Mouse (Mus musculus) erythroblast, adult 5-6 weeks (primary cell): ENCODE data around the gene Fbrs. TPM values are rescaled to one million over a fixed set of nuclear protein-coding genes. Genes with fewer than 3 reads are reported as not detected.

Source experiments
- ATAC-seq: replicated peaks from 2 replicates; pipeline ENCODE4 v1.8.0; 2016; ENCODE audit warnings: moderate number of reproducible peaks, mild to moderate bottlenecking, moderate TSS enrichment, inconsistent platforms; ENCODE audit not compliant: poor library complexity, low FRiP score, severe bottlenecking
- total RNA-seq, 2 experiments: library from RNA; stranded (forward) in 1 of 2; stranded (reverse) in 1 of 2; fragments of 150-400 nt in 1 of 2; fragments of 200-764, 138-1000 nt in 1 of 2; gene quantifications; 2 replicates each; pipeline versions ENCODE4 v1.2.3 to v1.2.4; 2015 to 2017; ENCODE audit warnings: low replicate concordance in 2 of 2

The Fbrs gene
- total RNA-seq, 2 experiments from 2014 or later: 79.1 to 157 TPM

DNA sequence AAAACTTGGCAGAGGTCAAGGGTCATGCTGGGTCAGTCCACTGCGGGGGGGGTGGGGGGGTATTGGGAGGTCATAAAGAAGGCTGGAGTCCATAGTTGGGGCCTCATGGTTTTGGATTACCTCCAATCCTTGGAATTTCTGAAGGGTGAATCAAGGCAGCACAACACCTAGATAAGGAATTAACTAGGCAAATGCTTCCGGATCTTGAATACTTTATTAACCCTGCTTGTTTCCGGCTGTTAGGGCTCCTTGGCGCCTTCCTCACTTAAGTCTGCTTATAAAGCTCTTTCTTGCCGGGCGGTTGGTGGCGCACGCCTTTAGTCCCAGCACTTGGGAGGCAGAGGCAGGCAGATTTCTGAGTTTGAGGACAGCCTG, 34.0 kb downstream of the Fbrs start:
- ATAC-seq: no peak

DNA sequence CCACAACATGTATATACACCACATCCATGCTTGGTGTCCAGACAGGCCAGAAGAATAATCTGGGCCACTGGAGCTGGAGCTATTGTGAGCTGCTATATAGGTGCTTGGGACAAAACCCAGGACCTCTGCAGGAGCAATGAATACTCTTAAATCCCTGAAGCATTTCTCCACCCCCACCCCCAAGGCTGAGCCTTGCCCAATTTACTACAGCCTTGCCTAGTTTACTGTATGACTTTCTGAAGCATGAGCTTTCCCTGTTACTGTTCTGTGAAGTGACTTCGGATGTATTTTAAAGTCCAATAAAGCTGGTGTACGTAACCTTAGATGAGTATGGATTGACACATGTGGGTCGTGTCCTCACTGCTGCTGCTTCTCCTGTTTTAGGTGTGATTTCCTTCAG, 34.8 kb downstream of the Fbrs start:
- no peak for ATAC-seq

DNA sequence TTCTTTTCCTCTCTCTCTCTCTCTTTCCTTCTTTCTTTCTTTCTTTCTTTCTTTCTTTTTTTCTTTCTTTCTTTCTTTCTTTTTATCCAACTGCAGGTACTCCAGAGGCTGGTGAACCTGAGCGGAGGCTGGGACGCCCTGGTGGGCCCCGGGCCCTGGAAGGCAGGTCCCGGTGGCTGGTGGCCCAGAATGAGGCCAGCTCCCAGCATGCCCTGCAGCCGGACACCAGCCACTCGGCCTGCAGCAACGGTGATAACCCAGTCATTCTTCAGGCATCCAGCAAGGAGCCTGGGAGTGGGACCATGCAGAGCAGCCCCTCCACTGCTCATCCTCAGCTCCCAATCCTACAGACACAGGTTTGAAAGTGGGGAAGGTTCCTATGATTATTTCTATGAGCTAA, 36.8 kb downstream of the Fbrs start:
- no peak for ATAC-seq

DNA sequence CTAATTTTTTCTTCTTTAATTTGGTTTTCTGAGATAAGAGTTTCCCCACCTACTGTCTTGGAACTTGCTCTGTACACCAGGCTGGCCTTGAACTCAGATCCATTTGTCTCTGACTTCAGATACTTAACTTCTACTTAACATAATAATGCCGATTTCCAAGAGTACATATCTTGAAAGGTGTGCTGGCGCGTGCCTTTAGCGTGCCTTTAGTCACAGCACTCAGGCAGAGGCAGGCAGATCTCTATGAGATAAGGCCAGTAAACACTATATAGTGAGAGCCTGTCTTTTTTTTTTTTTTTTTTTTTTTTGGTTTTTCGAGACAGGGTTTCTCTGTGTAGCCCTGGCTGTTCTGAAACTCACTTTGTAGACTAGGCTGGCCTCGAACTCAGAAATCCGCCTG, 37.3 kb downstream of the Fbrs start:
- no peak for ATAC-seq

DNA sequence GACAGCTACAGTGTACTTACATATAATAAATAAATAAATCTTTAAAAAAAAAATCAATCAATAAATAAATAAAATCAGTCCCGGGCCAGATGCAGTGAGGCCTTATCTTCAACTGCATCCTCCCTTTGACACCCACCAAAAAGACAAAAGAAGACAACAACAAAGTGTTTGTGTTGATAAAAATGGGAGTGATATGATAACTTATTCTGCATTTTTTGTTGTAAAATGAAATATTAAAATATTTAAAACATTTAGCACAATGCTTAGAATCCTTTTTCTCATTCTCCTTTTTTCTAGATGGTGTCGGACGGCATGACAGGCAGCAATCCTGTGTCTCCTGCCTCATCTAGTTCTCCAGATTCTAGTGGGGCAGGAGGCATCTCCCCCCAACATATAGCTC, 40.3 kb downstream of the Fbrs start, which contains the start of gene Gm42715:
Gene Gm42715 (plus strand): TSS at position 301 of the 400 bp plus-strand sequence.
- ATAC-seq: no peak

Other genes with a start within 250 kb of the Fbrs start
- gene Zfp553, start 246.1 kb upstream of the Fbrs start, total RNA-seq (2015; ENCODE audit: low replicate concordance): 1.5 and 5.2 TPM in 2 replicates
- gene Zfp553, start 246.1 kb upstream of the Fbrs start, total RNA-seq (2017; ENCODE audit: low replicate concordance): 2.0 and 3.2 TPM in 2 replicates
- gene Sept1, start 246.1 kb upstream of the Fbrs start, total RNA-seq (2015; ENCODE audit: low replicate concordance): 189 and 204 TPM in 2 replicates
- gene Sept1, start 246.1 kb upstream of the Fbrs start, total RNA-seq (2017; ENCODE audit: low replicate concordance): 179 and 191 TPM in 2 replicates
- 1.7 TPM in 1 of 2 replicates, not detected in the other for gene Zfp771, start 234.9 kb upstream of the Fbrs start, total RNA-seq (2015; ENCODE audit: low replicate concordance)
- 0.70 TPM in 1 of 2 replicates, not detected in the other for gene Zfp771, start 234.9 kb upstream of the Fbrs start, total RNA-seq (2017; ENCODE audit: low replicate concordance)
- 14.0 and 24.8 TPM in 2 replicates for gene Dctpp1, start 218.5 kb upstream of the Fbrs start, total RNA-seq (2015; ENCODE audit: low replicate concordance)
- gene Dctpp1, start 218.5 kb upstream of the Fbrs start, total RNA-seq (2017; ENCODE audit: low replicate concordance): 2.0 and 8.6 TPM in 2 replicates
- 15.6 and 18.8 TPM in 2 replicates for gene Sephs2, start 205.1 kb upstream of the Fbrs start, total RNA-seq (2015; ENCODE audit: low replicate concordance)
- 20.2 and 34.8 TPM in 2 replicates for gene Sephs2, start 205.1 kb upstream of the Fbrs start, total RNA-seq (2017; ENCODE audit: low replicate concordance)
- 29.0 and 34.4 TPM in 2 replicates for gene Itgal, start 182.9 kb upstream of the Fbrs start, total RNA-seq (2015; ENCODE audit: low replicate concordance)
- gene Itgal, start 182.9 kb upstream of the Fbrs start, total RNA-seq (2017; ENCODE audit: low replicate concordance): 4.0 and 10.4 TPM in 2 replicates
- gene Zfp768, start 133.6 kb upstream of the Fbrs start, total RNA-seq (2015; ENCODE audit: low replicate concordance): 1.2 TPM in 1 of 2 replicates, not detected in the other
- 0.94 and 1.5 TPM in 2 replicates for gene Zfp768, start 133.6 kb upstream of the Fbrs start, total RNA-seq (2017; ENCODE audit: low replicate concordance)
- gene Zfp747, start 103.1 kb upstream of the Fbrs start, total RNA-seq (2015; ENCODE audit: low replicate concordance): 0.42 and 1.2 TPM in 2 replicates
- 1.0 and 1.3 TPM in 2 replicates for gene Zfp747, start 103.1 kb upstream of the Fbrs start, total RNA-seq (2017; ENCODE audit: low replicate concordance)
- gene 9130019O22Rik, start 92.0 kb upstream of the Fbrs start, total RNA-seq (2015; ENCODE audit: low replicate concordance): 0.38 TPM in 1 of 2 replicates, not detected in the other
- 1.4 and 1.8 TPM in 2 replicates for gene 9130019O22Rik, start 92.0 kb upstream of the Fbrs start, total RNA-seq (2017; ENCODE audit: low replicate concordance)
- not detected in 2 replicates for gene E430018J23Rik, start 85.6 kb upstream of the Fbrs start, total RNA-seq (2015; ENCODE audit: low replicate concordance)
- gene E430018J23Rik, start 85.6 kb upstream of the Fbrs start, total RNA-seq (2017; ENCODE audit: low replicate concordance): 0.28 and 3.4 TPM in 2 replicates
- 0.19 and 3.6 TPM in 2 replicates for gene Zfp764, start 72.4 kb upstream of the Fbrs start, total RNA-seq (2015; ENCODE audit: low replicate concordance)
- gene Zfp764, start 72.4 kb upstream of the Fbrs start, total RNA-seq (2017; ENCODE audit: low replicate concordance): 2.5 TPM in 1 of 2 replicates, not detected in the other
- 8.4 and 26.9 TPM in 2 replicates for gene Zfp688, start 57.1 kb upstream of the Fbrs start, total RNA-seq (2015; ENCODE audit: low replicate concordance)
- gene Zfp688, start 57.1 kb upstream of the Fbrs start, total RNA-seq (2017; ENCODE audit: low replicate concordance): 1.0 and 3.5 TPM in 2 replicates
- not detected in 2 replicates for gene Zfp689, start 30.0 kb upstream of the Fbrs start, total RNA-seq (2015; ENCODE audit: low replicate concordance)
- gene Zfp689, start 30.0 kb upstream of the Fbrs start, total RNA-seq (2017; ENCODE audit: low replicate concordance): 0.26 and 2.4 TPM in 2 replicates
- 65.2 and 71.7 TPM in 2 replicates for gene Prr14, start 19.6 kb upstream of the Fbrs start, total RNA-seq (2015; ENCODE audit: low replicate concordance)
- 25.4 and 41.3 TPM in 2 replicates for gene Prr14, start 19.6 kb upstream of the Fbrs start, total RNA-seq (2017; ENCODE audit: low replicate concordance)
- 51.9 and 52.5 TPM in 2 replicates for gene Srcap, start 32.8 kb downstream of the Fbrs start, total RNA-seq (2015; ENCODE audit: low replicate concordance)
- gene Srcap, start 32.8 kb downstream of the Fbrs start, total RNA-seq (2017; ENCODE audit: low replicate concordance): 59.9 and 65.1 TPM in 2 replicates
- 27.9 and 44.5 TPM in 2 replicates for gene Gm42715, start 40.4 kb downstream of the Fbrs start, total RNA-seq (2015; ENCODE audit: low replicate concordance)
- 17.4 and 34.6 TPM in 2 replicates for gene Gm42715, start 40.4 kb downstream of the Fbrs start, total RNA-seq (2017; ENCODE audit: low replicate concordance)
- gene Tmem265, start 82.2 kb downstream of the Fbrs start, total RNA-seq (2015; ENCODE audit: low replicate concordance): 1.7 TPM in 1 of 2 replicates, not detected in the other
- gene Tmem265, start 82.2 kb downstream of the Fbrs start, total RNA-seq (2017; ENCODE audit: low replicate concordance): not detected in 2 replicates
- gene Phkg2, start 94.1 kb downstream of the Fbrs start, total RNA-seq (2015; ENCODE audit: low replicate concordance): 35.1 and 44.2 TPM in 2 replicates
- 16.2 and 40.8 TPM in 2 replicates for gene Phkg2, start 94.1 kb downstream of the Fbrs start, total RNA-seq (2017; ENCODE audit: low replicate concordance)
- gene Ccdc189, start 109.4 kb downstream of the Fbrs start, total RNA-seq (2015; ENCODE audit: low replicate concordance): 4.0 and 14.0 TPM in 2 replicates
- 26.1 and 31.4 TPM in 2 replicates for gene Ccdc189, start 109.4 kb downstream of the Fbrs start, total RNA-seq (2017; ENCODE audit: low replicate concordance)
- gene Rnf40, start 109.6 kb downstream of the Fbrs start, total RNA-seq (2015; ENCODE audit: low replicate concordance): 17.1 and 18.1 TPM in 2 replicates
- 41.8 and 86.0 TPM in 2 replicates for gene Rnf40, start 109.6 kb downstream of the Fbrs start, total RNA-seq (2017; ENCODE audit: low replicate concordance)
- gene Zfp629, start 136.6 kb downstream of the Fbrs start, total RNA-seq (2015; ENCODE audit: low replicate concordance): 0.77 and 0.84 TPM in 2 replicates
- gene Zfp629, start 136.6 kb downstream of the Fbrs start, total RNA-seq (2017; ENCODE audit: low replicate concordance): 2.0 and 3.2 TPM in 2 replicates
- gene Bcl7c, start 229.7 kb downstream of the Fbrs start, total RNA-seq (2015; ENCODE audit: low replicate concordance): 28.8 and 41.3 TPM in 2 replicates
- gene Bcl7c, start 229.7 kb downstream of the Fbrs start, total RNA-seq (2017; ENCODE audit: low replicate concordance): 3.8 and 4.3 TPM in 2 replicates
- gene Ctf1, start 233.5 kb downstream of the Fbrs start, total RNA-seq (2015; ENCODE audit: low replicate concordance): 0.63 TPM in 1 of 2 replicates, not detected in the other
- gene Ctf1, start 233.5 kb downstream of the Fbrs start, total RNA-seq (2017; ENCODE audit: low replicate concordance): not detected in 2 replicates